Mouse (Mus musculus) right cerebral cortex, postnatal 10 days (tissue): ENCODE data around the gene Usp12.

ENCODE experiments used
- DNase-seq, 2 experiments: peaks; one replicate each; pipeline ENCODE4 v3.0.0; 2021; ENCODE audit warnings: low spot score in 2 of 2

Usp12 gene

GRCm38 (mm10) chr5:146794853-146795252 lies at the start of gene Usp12:
Usp12 (minus strand) TSS chr5:146795006.
- DNase-seq = peak; percentile 97 to 98

GRCm38 (mm10) chr5:146844301-146844941 lies 49.6 kb upstream of the Usp12 start:
- no peak for DNase-seq

GRCm38 (mm10) chr5:146841996-146842395 lies 47.2 kb upstream of the Usp12 start:
- no peak for DNase-seq

- DNase-seq = no peak
Measured at GRCm38 (mm10) chr5:146841301-146841700, 46.5 kb upstream of the Usp12 start.

- DNase-seq = no peak
Measured at GRCm38 (mm10) chr5:146840422-146840821, 45.6 kb upstream of the Usp12 start.

GRCm38 (mm10) chr5:146839760-146840159 lies 45.0 kb upstream of the Usp12 start:
- DNase-seq = no peak

GRCm38 (mm10) chr5:146838836-146839648 lies 44.2 kb upstream of the Usp12 start:
- no peak for DNase-seq

- DNase-seq = no peak
Measured at GRCm38 (mm10) chr5:146837967-146838720, 43.3 kb upstream of the Usp12 start.

- no peak for DNase-seq
Measured at GRCm38 (mm10) chr5:146834959-146835358, 40.2 kb upstream of the Usp12 start.

- no peak for DNase-seq
Measured at GRCm38 (mm10) chr5:146833673-146834201, 38.9 kb upstream of the Usp12 start.

- peak; percentile 95 to 96 for DNase-seq
Measured at GRCm38 (mm10) chr5:146832769-146833448, 38.1 kb upstream of the Usp12 start, which contains the start of gene Rpl21. Rpl21 (plus strand) TSS chr5:146832890.

- DNase-seq = no peak
Measured at GRCm38 (mm10) chr5:146832435-146832768, 37.6 kb upstream of the Usp12 start.

GRCm38 (mm10) chr5:146829528-146829927 lies 34.7 kb upstream of the Usp12 start:
- no peak for DNase-seq

GRCm38 (mm10) chr5:146823005-146823404 lies 28.2 kb upstream of the Usp12 start:
- no peak for DNase-seq

GRCm38 (mm10) chr5:146818906-146819623 lies 24.3 kb upstream of the Usp12 start:
- no peak for DNase-seq

GRCm38 (mm10) chr5:146817583-146817982 lies 22.8 kb upstream of the Usp12 start:
- DNase-seq = no peak

GRCm38 (mm10) chr5:146815394-146815793 lies 20.6 kb upstream of the Usp12 start:
- no peak for DNase-seq

GRCm38 (mm10) chr5:146813421-146813820 lies 18.6 kb upstream of the Usp12 start:
- DNase-seq = no peak

GRCm38 (mm10) chr5:146812866-146813265 lies 18.1 kb upstream of the Usp12 start:
- DNase-seq = no peak

GRCm38 (mm10) chr5:146809951-146810350 lies 15.1 kb upstream of the Usp12 start:
- DNase-seq = no peak

GRCm38 (mm10) chr5:146806004-146806430 lies 11.2 kb upstream of the Usp12 start:
- DNase-seq = no peak
